Mouse (Mus musculus) heart, adult 2 months (tissue): Measurements from ENCODE around the gene Fndc10.
A peak's percentile ranks its signal among the peaks of the same experiment; 100 is the strongest.

Source experiments
- CTCF ChIP-seq: fragments of 200-600 bp; IDR thresholded peaks from 2 replicates; pipeline ENCODE4 v1.8.1; 2022; ENCODE audit warnings: antibody characterized with exemption, mild to moderate bottlenecking, moderate library complexity
- POLR2A ChIP-seq: fragments of 200-500 bp; IDR thresholded peaks from 2 replicates; pipeline ENCODE4 v1.6.1; 2011; ENCODE audit warnings: mild to moderate bottlenecking, low read depth, low read length, control low read depth; ENCODE audit not compliant: insufficient read depth

DNA sequence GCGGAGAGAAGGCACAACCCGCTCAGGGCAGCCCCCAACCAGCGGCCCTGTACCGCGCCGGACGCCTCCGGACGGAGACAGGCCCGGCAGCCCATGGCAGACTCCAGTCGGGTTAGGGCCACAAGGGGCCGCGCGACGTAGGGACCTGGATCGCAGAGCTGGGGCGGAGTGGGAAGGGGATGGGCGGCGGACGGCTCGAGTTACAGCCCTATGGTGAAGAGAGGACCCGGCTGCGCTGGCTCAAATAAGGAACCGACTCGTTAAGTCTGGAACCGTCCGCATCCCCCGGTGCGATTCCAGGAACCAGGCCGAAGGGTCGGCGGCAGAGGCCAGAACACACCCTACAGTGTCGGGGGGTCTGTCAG lies 41.1 kb upstream of the Fndc10 start, which contains the start of gene Mmp23:
- TF ChIP-seq POLR2A (0 out of 2 replicates have a peak, but pooled peaks have one; percentile 4), CTCF (no peak)
